Mouse (Mus musculus) hindbrain, postnatal 0 days (tissue): Measurements from ENCODE around the gene Gas8. TPM values are rescaled to one million over a fixed set of nuclear protein-coding genes. Genes with fewer than 3 reads are reported as not detected.
"Not testable (repeated sequence)": the region's sequence is repeated elsewhere in the genome, so short reads cannot be mapped to it uniquely, and the experiment has no call there.

ENCODE experiments used
- ATAC-seq: fragments of 200-750 bp; cut with Nextera tagmentation; 2 replicates; pipeline ENCODE4 v1.8.0; 2017; ENCODE audit warnings: mild to moderate bottlenecking, moderate TSS enrichment, moderate library complexity
- DNase-seq: peaks from one replicate; pipeline ENCODE4 v3.0.0-alpha.2; 2015; ENCODE audit warnings: low spot score
- H3K27ac ChIP-seq: fragments of 300-500 bp; sonication (generic); 2 replicates; pipeline ENCODE4 v1.5.1; 2014; ENCODE audit warnings: mild to moderate bottlenecking
- H3K27me3 ChIP-seq: fragments of 300-500 bp; sonication (generic); 2 replicates; pipeline ENCODE4 v1.6.1; 2014; ENCODE audit warnings: low read length, mixed read lengths; ENCODE audit not compliant: insufficient read depth
- H3K36me3 ChIP-seq: fragments of 300-500 bp; sonication (generic); 2 replicates; pipeline ENCODE4 v1.6.1; 2014; ENCODE audit warnings: low read length, mixed read lengths; ENCODE audit not compliant: insufficient read depth
- H3K4me1 ChIP-seq: fragments of 300-500 bp; sonication (generic); 2 replicates; pipeline ENCODE4 v1.6.1; 2014; ENCODE audit warnings: antibody characterized with exemption, low read length, mixed read lengths; ENCODE audit not compliant: insufficient read depth
- H3K4me2 ChIP-seq: fragments of 300-500 bp; sonication (generic); 2 replicates; pipeline ENCODE4 v1.6.1; 2014; ENCODE audit warnings: low read depth, mild to moderate bottlenecking, low read length, moderate library complexity, mixed read lengths
- H3K4me3 ChIP-seq: fragments of 300-500 bp; sonication (generic); 2 replicates; pipeline ENCODE4 v1.5.1; 2014; ENCODE audit warnings: low read length
- H3K9ac ChIP-seq: fragments of 300-500 bp; sonication (generic); replicated peaks from 2 replicates; pipeline ENCODE4 v1.6.1; 2014; ENCODE audit warnings: mild to moderate bottlenecking, low read length, moderate library complexity, mixed read lengths
- H3K9me3 ChIP-seq: fragments of 300-500 bp; sonication (generic); 2 replicates; pipeline ENCODE4 v1.6.1; 2016; ENCODE audit warnings: low read length, mixed read lengths
- CTCF ChIP-seq: IDR thresholded peaks from 2 replicates; pipeline ENCODE4 v1.5.1; 2016; ENCODE audit warnings: antibody characterized with exemption, control low read depth, low read depth
- WGBS: fragments of 180-500 bp; shearing (Covaris S2); extraction: QIAGEN DNeasy Blood & Tissue Kit; methylation state at CpG from one replicate; pipeline ENCODE4 v1.1.7; 2014; 5-methylcytosine and 5-hydroxymethylcytosine counted together
- polyA plus RNA-seq: library from polyadenylated mRNA; unstranded; fragments of >200 nt; fragmentation: Nextera tagmentation; extraction: Ambion mirVana; gene quantifications from 2 replicates; pipeline ENCODE4 v1.2.1, GENCODE M21; 2015
- total RNA-seq: library from RNA; depleted of rRNA; stranded (reverse); fragments of >200 nt; gene quantifications from 2 replicates; pipeline ENCODE4 v1.2.3, GENCODE M21; 2014; rRNA removed

Gas8 gene
- total and polyA plus RNA-seq, 2 experiments from 2014 or later, result 16.3 to 36.4 TPM

- H3K4me2 ChIP-seq, result no peak overlapping the region
- ATAC-seq, result no peak
- H3K27ac ChIP-seq, result no peak overlapping the region
- H3K4me3 ChIP-seq, result no peak overlapping the region
- DNase-seq, result no peak
- H3K4me1 ChIP-seq, result no peaks in the 10 kb centered on the region
- no peak overlapping the region for H3K9ac ChIP-seq
- TF ChIP-seq CTCF, result no peak
- WGBS, result 90% methylated on average over 9 of the region's 9 CpGs
- no peaks in the 10 kb centered on the region for H3K9me3 ChIP-seq
- H3K36me3 ChIP-seq, result peaks cover 47% of the 10 kb centered on the region
- H3K27me3 ChIP-seq, result no peaks in the 10 kb centered on the region
Observed at GRCm38 (mm10) chr8:123536242-123536989, 17.8 kb downstream of the Gas8 start.

GRCm38 (mm10) chr8:123536990-123537380, 18.4 kb downstream of the Gas8 start:
- WGBS, result 30% methylated on average over 8 of the region's 10 CpGs
- Histone ChIP-seq H3K36me3 (peaks cover 41% of the 10 kb centered on the region), H3K9ac (no peak overlapping the region), H3K9me3 (no peaks in the 10 kb centered on the region), H3K27ac (no peak overlapping the region), H3K4me3 (no peak overlapping the region), H3K4me1 (no peaks in the 10 kb centered on the region), H3K27me3 (no peaks in the 10 kb centered on the region), H3K4me2 (no peak overlapping the region)
- no peak for TF ChIP-seq CTCF
- ATAC-seq (peak; percentile 43; the same call in 1 of the 2 replicates), DNase-seq (no peak)

- DNase-seq, ATAC-seq, H3K9me3 ChIP-seq, H3K4me3 ChIP-seq, H3K27ac ChIP-seq, H3K9ac ChIP-seq, H3K4me2 ChIP-seq, H3K4me1 ChIP-seq, H3K27me3 ChIP-seq: not testable (repeated sequence)
- H3K36me3 ChIP-seq, result peaks cover 36% of the 10 kb centered on the region
- 59% methylated on average over 6 of the region's 14 CpGs for WGBS
Observed at GRCm38 (mm10) chr8:123537641-123538040, 19.0 kb downstream of the Gas8 start.

GRCm38 (mm10) chr8:123564221-123564620, 45.6 kb downstream of the Gas8 start:
- not testable (repeated sequence) for H3K36me3 ChIP-seq, H3K9me3 ChIP-seq, H3K4me2 ChIP-seq, H3K4me3 ChIP-seq, H3K27me3 ChIP-seq, H3K4me1 ChIP-seq, H3K9ac ChIP-seq, ATAC-seq, H3K27ac ChIP-seq, DNase-seq
- no CpG with 5 or more reads among the region's 45 CpGs for WGBS

GRCm38 (mm10) chr8:123575386-123575785, 56.8 kb downstream of the Gas8 start:
- H3K27ac ChIP-seq, H3K36me3 ChIP-seq, H3K4me1 ChIP-seq, H3K4me3 ChIP-seq, H3K4me2 ChIP-seq, H3K9ac ChIP-seq, H3K9me3 ChIP-seq, DNase-seq, H3K27me3 ChIP-seq, ATAC-seq: not testable (repeated sequence)
- 82% methylated on average over 1 of the region's 10 CpGs for WGBS

Other genes with a start within 250 kb of the Gas8 start
- 9.5 and 13.5 TPM in 2 replicates for gene Fanca, start 200.3 kb upstream of the Gas8 start, total RNA-seq
- gene Fanca, start 200.3 kb upstream of the Gas8 start, polyA plus RNA-seq, result 5.8 TPM in 2 replicates
- gene Spire2, start 186.1 kb upstream of the Gas8 start, total RNA-seq, result 34.0 and 34.5 TPM in 2 replicates
- gene Spire2, start 186.1 kb upstream of the Gas8 start, polyA plus RNA-seq, result 24.7 and 25.4 TPM in 2 replicates
- gene Tcf25, start 145.1 kb upstream of the Gas8 start, total RNA-seq, result 540 and 551 TPM in 2 replicates
- gene Tcf25, start 145.1 kb upstream of the Gas8 start, polyA plus RNA-seq, result 407 and 411 TPM in 2 replicates
- not detected in 2 replicates for gene Mc1r, start 111.7 kb upstream of the Gas8 start, total RNA-seq
- 0.05 and 0.08 TPM in 2 replicates for gene Mc1r, start 111.7 kb upstream of the Gas8 start, polyA plus RNA-seq
- 3,792 and 3,923 TPM in 2 replicates for gene Tubb3, start 107.4 kb upstream of the Gas8 start, total RNA-seq
- gene Tubb3, start 107.4 kb upstream of the Gas8 start, polyA plus RNA-seq, result 1,431 and 1,610 TPM in 2 replicates
- 46.3 and 62.7 TPM in 2 replicates for gene Def8, start 95.3 kb upstream of the Gas8 start, total RNA-seq
- gene Def8, start 95.3 kb upstream of the Gas8 start, polyA plus RNA-seq, result 37.9 and 38.8 TPM in 2 replicates
- 16.6 and 26.7 TPM in 2 replicates for gene Afg3l1, start 40.9 kb upstream of the Gas8 start, total RNA-seq
- gene Afg3l1, start 40.9 kb upstream of the Gas8 start, polyA plus RNA-seq, result 45.6 and 49.6 TPM in 2 replicates
- gene Dbndd1, start 3.4 kb upstream of the Gas8 start, total RNA-seq, result 76.0 and 95.7 TPM in 2 replicates
- gene Dbndd1, start 3.4 kb upstream of the Gas8 start, polyA plus RNA-seq, result 51.1 and 54.2 TPM in 2 replicates
- gene Rhou, start 135.1 kb downstream of the Gas8 start, total RNA-seq, result 22.1 and 25.2 TPM in 2 replicates
- gene Rhou, start 135.1 kb downstream of the Gas8 start, polyA plus RNA-seq, result 7.8 and 7.9 TPM in 2 replicates